Mouse (Mus musculus): ENCODE measurements around the gene Man2a2. TPM values are rescaled to one million over a fixed set of nuclear protein-coding genes. Genes with fewer than 3 reads are reported as not detected.
A peak's percentile ranks its signal among the peaks of the same experiment; 100 is the strongest.

Gene Man2a2
- polyA plus RNA-seq, 1 experiment from 2014 or later: 21.6 TPM

DNA sequence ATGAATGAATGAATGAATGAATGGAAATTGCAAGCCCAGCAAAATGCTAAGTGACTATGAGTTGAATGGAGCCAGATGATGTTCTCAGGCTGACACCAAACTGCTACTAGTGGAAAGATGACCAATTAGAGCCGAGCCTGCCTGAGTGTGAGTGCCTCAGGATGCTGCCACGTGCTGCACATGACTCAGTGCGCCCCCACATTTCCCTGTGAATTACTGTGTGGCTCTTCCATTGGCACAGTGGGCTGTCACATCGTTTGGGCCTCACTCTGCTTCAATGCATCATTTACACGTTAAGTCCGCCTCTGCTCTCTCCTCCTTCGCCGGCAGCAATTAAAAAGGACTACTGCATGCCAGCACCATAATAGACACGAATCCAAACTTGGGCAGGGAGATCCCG, 41.1 kb upstream of the Man2a2 start:
- ATAC-seq (ENCODE audit: low FRiP score): no peak

GRCm38 (mm10) chr7:80410380-80410779, 39.2 kb upstream of the Man2a2 start:
- Histone ChIP-seq H3K27me3 (ENCODE audit: control insufficient read depth, insufficient read depth, low read length) (no peaks in the 10 kb centered on the region), H3K4me2 (replicated peaks) (no peak overlapping the region), H3K36me3 (replicated peaks; ENCODE audit: control insufficient read depth, insufficient read depth) (no peaks in the 10 kb centered on the region), H3K4me1 (replicated peaks; ENCODE audit: control insufficient read depth, insufficient read depth, low read length) (no peaks in the 10 kb centered on the region), H3K4me3 (replicated peaks; ENCODE audit: low read length) (no peak overlapping the region), H3K9me3 (ENCODE audit: control insufficient read depth, low read length) (no peaks in the 10 kb centered on the region), H3K27ac (no peak overlapping the region), H3K9ac (no peak overlapping the region)
- DNase-seq (ENCODE audit: low spot score) (no peak), ATAC-seq (ENCODE audit: low FRiP score) (no peak)
- 74% methylated on average over 9 of the region's 9 CpGs for WGBS

More for the DNA sequence above, 41.1 kb upstream of the Man2a2 start:
- no peak for DNase-seq (ENCODE audit: low spot score)
- 65% methylated on average over 10 of the region's 10 CpGs for WGBS
- Histone ChIP-seq H3K4me2 (replicated peaks) (no peak overlapping the region), H3K9me3 (ENCODE audit: control insufficient read depth, low read length) (no peaks in the 10 kb centered on the region), H3K4me3 (replicated peaks; ENCODE audit: low read length) (no peak overlapping the region), H3K27ac (no peak overlapping the region), H3K27me3 (ENCODE audit: control insufficient read depth, insufficient read depth, low read length) (no peaks in the 10 kb centered on the region), H3K36me3 (replicated peaks; ENCODE audit: control insufficient read depth, insufficient read depth) (no peaks in the 10 kb centered on the region), H3K4me1 (replicated peaks; ENCODE audit: control insufficient read depth, insufficient read depth, low read length) (no peaks in the 10 kb centered on the region), H3K9ac (no peak overlapping the region)

- Histone ChIP-seq H3K4me1 (replicated peaks; ENCODE audit: control insufficient read depth, insufficient read depth, low read length) (0 out of 2 replicates have a peak, but pooled peaks cover 7% of the 10 kb centered on the region), H3K27ac (no peak overlapping the region), H3K36me3 (replicated peaks; ENCODE audit: control insufficient read depth, insufficient read depth) (no peaks in the 10 kb centered on the region), H3K4me2 (replicated peaks) (no peak overlapping the region), H3K27me3 (ENCODE audit: control insufficient read depth, insufficient read depth, low read length) (no peaks in the 10 kb centered on the region), H3K9me3 (ENCODE audit: control insufficient read depth, low read length) (no peaks in the 10 kb centered on the region), H3K4me3 (replicated peaks; ENCODE audit: low read length) (no peak overlapping the region), H3K9ac (no peak overlapping the region)
- 80% methylated on average over 9 of the region's 9 CpGs for WGBS
- no peak for DNase-seq (ENCODE audit: low spot score)
- no peak for ATAC-seq (ENCODE audit: low FRiP score)
These were observed 36.5 kb upstream of the Man2a2 start for GRCm38 (mm10) chr7:80407712-80408111.

DNA sequence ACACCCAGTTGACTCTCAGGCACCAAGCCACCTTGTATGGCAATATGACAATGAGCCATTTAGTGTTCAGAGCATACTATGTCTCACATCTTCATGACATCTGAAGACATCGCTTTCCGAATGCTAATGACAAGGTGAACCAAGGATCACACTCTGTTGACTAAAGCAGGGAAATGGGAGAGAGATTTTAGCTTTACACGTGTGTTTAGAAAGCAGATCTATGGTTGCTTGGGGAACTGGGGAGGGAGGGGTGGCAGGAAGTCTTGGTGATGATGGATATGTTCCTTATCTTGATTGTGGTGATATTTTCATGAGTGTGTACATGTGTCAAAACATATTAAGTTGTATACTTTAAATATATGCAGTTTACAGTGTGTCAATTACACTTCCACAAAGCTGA, 35.0 kb upstream of the Man2a2 start:
- Histone ChIP-seq H3K4me1 (replicated peaks; ENCODE audit: control insufficient read depth, insufficient read depth, low read length) (peaks cover 13% of the 10 kb centered on the region), H3K9me3 (ENCODE audit: control insufficient read depth, low read length) (no peaks in the 10 kb centered on the region), H3K27me3 (ENCODE audit: control insufficient read depth, insufficient read depth, low read length) (no peaks in the 10 kb centered on the region), H3K9ac (no peak overlapping the region), H3K36me3 (replicated peaks; ENCODE audit: control insufficient read depth, insufficient read depth) (no peaks in the 10 kb centered on the region), H3K4me3 (replicated peaks; ENCODE audit: low read length) (no peak overlapping the region), H3K4me2 (replicated peaks) (no peak overlapping the region), H3K27ac (no peak overlapping the region)
- 84% methylated on average over 3 of the region's 3 CpGs for WGBS
- no peak for ATAC-seq (ENCODE audit: low FRiP score)
- DNase-seq (ENCODE audit: low spot score): no peak

GRCm38 (mm10) chr7:80405188-80405695, 34.1 kb upstream of the Man2a2 start, which contains the start of gene Furin:
Gene Furin, minus strand, starts transcription at chr7:80405436.
- Histone ChIP-seq H3K4me1 (replicated peaks; ENCODE audit: control insufficient read depth, insufficient read depth, low read length) (peaks cover 20% of the 10 kb centered on the region), H3K4me2 (replicated peaks) (no peak within 1 kb of the TSS), H3K9ac (no peak within 1 kb of the TSS), H3K27me3 (ENCODE audit: control insufficient read depth, insufficient read depth, low read length) (no peaks in the 10 kb centered on the region), H3K27ac (no peak within 1 kb of the TSS), H3K36me3 (replicated peaks; ENCODE audit: control insufficient read depth, insufficient read depth) (no peaks in the 10 kb centered on the region), H3K4me3 (replicated peaks; ENCODE audit: low read length) (no peak within 1 kb of the TSS), H3K9me3 (ENCODE audit: control insufficient read depth, low read length) (no peaks in the 10 kb centered on the region)
- DNase-seq (ENCODE audit: low spot score): no peak
- no peak for ATAC-seq (ENCODE audit: low FRiP score)
- 84% methylated on average over 9 of the region's 9 CpGs for WGBS

DNA sequence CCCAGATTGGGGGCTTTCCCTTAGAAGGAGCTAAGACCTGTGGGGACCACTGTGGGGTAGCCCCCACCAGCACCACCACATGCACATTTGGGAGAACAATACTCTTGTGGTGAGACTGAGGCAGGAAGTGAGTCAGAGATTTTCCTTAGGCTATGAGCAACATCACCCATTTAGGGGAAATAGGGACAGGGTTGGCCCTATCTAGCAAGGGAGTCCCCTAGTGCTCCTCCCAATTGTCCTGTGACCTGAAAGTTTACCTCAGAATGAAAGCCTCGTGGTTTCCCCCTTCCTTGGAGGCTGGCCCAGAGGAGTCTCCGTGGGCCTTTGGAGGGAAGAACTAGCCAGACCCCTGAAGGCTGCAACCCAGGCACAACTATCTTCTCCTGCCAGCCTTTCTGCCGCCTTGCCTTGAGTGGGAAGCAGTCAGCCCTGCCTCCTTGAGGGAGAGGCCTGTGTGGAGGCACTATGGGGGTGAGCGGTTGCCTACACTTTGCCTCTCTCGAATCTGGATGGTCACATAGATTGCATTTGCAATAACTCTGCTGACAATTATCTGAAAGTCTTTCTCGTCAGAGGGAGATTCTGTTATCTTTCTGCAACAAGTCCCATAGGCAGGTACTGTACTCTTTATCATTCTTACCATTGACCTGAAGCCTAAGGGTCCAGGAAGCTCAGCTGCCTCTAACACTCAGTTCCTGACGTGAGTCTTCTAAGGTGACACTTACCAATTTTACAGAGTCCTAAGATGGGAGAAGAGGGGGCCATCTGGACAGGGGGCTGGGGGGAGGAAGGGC, 33.1 kb upstream of the Man2a2 start:
- H3K27me3 ChIP-seq (ENCODE audit: control insufficient read depth, insufficient read depth, low read length): no peaks in the 10 kb centered on the region
- H3K9ac ChIP-seq: no peak overlapping the region
- H3K4me1 ChIP-seq (replicated peaks; ENCODE audit: control insufficient read depth, insufficient read depth, low read length): peaks cover 23% of the 10 kb centered on the region
- no peak overlapping the region for H3K4me3 ChIP-seq (replicated peaks; ENCODE audit: low read length)
- H3K27ac ChIP-seq: no peak overlapping the region
- WGBS: 65% methylated on average over 7 of the region's 7 CpGs
- H3K9me3 ChIP-seq (ENCODE audit: control insufficient read depth, low read length): no peaks in the 10 kb centered on the region
- ATAC-seq (ENCODE audit: low FRiP score): no peak
- no peak overlapping the region for H3K4me2 ChIP-seq (replicated peaks)
- H3K36me3 ChIP-seq (replicated peaks; ENCODE audit: control insufficient read depth, insufficient read depth): no peaks in the 10 kb centered on the region
- DNase-seq (ENCODE audit: low spot score): no peak

DNA sequence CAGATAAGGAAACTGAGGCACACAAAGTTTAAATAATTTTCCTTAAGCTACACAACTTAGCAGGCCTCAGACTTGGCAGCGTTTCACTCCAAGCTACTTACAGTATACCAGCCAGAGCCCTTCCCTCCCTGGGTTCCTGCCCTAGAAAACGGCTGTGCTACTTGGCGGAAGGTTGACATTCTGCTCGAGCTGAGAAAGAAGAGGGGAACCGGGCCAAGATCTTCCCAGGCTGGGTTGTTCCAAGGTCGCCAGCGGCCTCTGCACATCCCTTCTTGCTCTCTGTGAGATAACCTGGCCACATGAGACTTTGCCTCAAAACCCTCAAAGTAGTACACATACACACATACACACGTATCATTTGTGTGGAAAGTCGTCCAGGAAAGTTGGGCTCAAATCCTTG, 32.4 kb upstream of the Man2a2 start:
- Histone ChIP-seq H3K9me3 (ENCODE audit: control insufficient read depth, low read length) (no peaks in the 10 kb centered on the region), H3K9ac (no peak overlapping the region), H3K36me3 (replicated peaks; ENCODE audit: control insufficient read depth, insufficient read depth) (no peaks in the 10 kb centered on the region), H3K4me1 (replicated peaks; ENCODE audit: control insufficient read depth, insufficient read depth, low read length) (peaks cover 23% of the 10 kb centered on the region), H3K4me3 (replicated peaks; ENCODE audit: low read length) (peak overlapping the region; percentile 78; the same call in 1 of the 2 replicates), H3K27me3 (ENCODE audit: control insufficient read depth, insufficient read depth, low read length) (no peaks in the 10 kb centered on the region), H3K27ac (no peak overlapping the region), H3K4me2 (replicated peaks) (peak overlapping the region; percentile 96)
- DNase-seq (ENCODE audit: low spot score) (peak; percentile 36), ATAC-seq (ENCODE audit: low FRiP score) (no peak)
- whole genome bisulfite sequencing: 49% methylated on average over 9 of the region's 9 CpGs

- Histone ChIP-seq H3K36me3 (replicated peaks; ENCODE audit: control insufficient read depth, insufficient read depth) (peaks cover 5% of the 10 kb centered on the region; the same call in 1 of the 2 replicates), H3K27ac (peak overlapping the region; percentile 79), H3K4me1 (replicated peaks; ENCODE audit: control insufficient read depth, insufficient read depth, low read length) (peaks cover 23% of the 10 kb centered on the region), H3K9me3 (ENCODE audit: control insufficient read depth, low read length) (no peaks in the 10 kb centered on the region), H3K4me3 (replicated peaks; ENCODE audit: low read length) (peak overlapping the region; percentile 78), H3K4me2 (replicated peaks) (peak overlapping the region; percentile 96), H3K27me3 (ENCODE audit: control insufficient read depth, insufficient read depth, low read length) (no peaks in the 10 kb centered on the region), H3K9ac (peak overlapping the region; percentile 86)
- ATAC-seq (ENCODE audit: low FRiP score) (peak; percentile 77), DNase-seq (ENCODE audit: low spot score) (peak; percentile 66)
- WGBS: under 1% methylated on average over 32 of the region's 92 CpGs
These were observed 31.6 kb upstream of the Man2a2 start for GRCm38 (mm10) chr7:80402651-80403321.

DNA sequence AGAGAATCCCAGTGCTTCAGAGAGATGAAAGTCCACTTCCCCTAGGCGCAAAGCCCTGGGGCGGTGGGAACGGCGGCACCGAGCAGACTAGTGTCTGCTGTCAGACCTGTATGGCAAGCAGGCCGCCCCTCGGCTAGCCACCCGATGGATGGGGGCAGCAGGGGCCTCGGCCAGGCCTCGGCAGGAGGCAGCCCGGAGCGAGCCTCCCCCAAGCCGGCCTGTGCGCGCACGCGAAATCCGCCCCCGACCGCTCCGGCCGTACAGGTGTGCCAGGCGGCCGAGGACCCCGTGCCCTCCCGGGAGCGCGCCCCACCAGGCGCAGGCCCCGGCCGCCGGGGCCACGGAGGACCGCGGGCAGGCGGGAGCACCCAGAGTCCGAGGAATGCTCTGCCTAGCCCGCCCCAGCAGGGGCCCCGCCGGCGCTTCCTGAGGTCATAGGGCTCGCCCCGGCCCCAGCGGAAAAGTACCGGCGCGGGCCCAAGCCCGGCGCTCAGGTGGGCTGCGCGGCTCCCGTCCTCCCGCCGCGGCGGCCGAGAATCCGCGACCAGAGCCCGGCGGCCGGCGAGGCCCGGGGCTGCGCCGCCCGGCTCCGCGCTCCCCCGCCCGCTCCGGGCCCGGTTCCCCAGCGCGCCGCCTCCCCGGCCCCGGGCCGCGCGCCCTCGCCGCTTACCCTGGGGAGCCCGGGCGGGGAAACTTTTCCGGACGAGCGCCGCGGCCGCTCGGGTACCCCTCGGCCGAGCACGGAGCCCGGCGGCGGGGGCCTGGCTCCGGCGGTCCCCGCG, 30.9 kb upstream of the Man2a2 start:
- ATAC-seq (ENCODE audit: low FRiP score): peak; percentile 54
- DNase-seq (ENCODE audit: low spot score): peak; percentile 28
- H3K27me3 ChIP-seq (ENCODE audit: control insufficient read depth, insufficient read depth, low read length): no peaks in the 10 kb centered on the region
- H3K27ac ChIP-seq: peak overlapping the region; percentile 79
- no peaks in the 10 kb centered on the region for H3K9me3 ChIP-seq (ENCODE audit: control insufficient read depth, low read length)
- H3K9ac ChIP-seq: peak overlapping the region; percentile 86
- under 1% methylated on average over 71 of the region's 102 CpGs for WGBS
- peaks cover 12% of the 10 kb centered on the region for H3K36me3 ChIP-seq (replicated peaks; ENCODE audit: control insufficient read depth, insufficient read depth)
- H3K4me2 ChIP-seq (replicated peaks): peak overlapping the region; percentile 96
- peak overlapping the region; percentile 78 for H3K4me3 ChIP-seq (replicated peaks; ENCODE audit: low read length)
- peaks cover 23% of the 10 kb centered on the region for H3K4me1 ChIP-seq (replicated peaks; ENCODE audit: control insufficient read depth, insufficient read depth, low read length)

Data from hindbrain, embryonic 14.5 days (tissue).